Mouse (Mus musculus) fibroblast of lung, adult 2 months (primary cell): Measurements from ENCODE around the gene Tmem11.
"Not testable (repeated sequence)": the region's sequence is repeated elsewhere in the genome, so short reads cannot be mapped to it uniquely, and the experiment has no call there.

Source experiments
- DNase-seq: peaks from one replicate; pipeline ENCODE4 v3.0.0-alpha.2; 2011; ENCODE audit warnings: low read depth

The Tmem11 gene

DNA sequence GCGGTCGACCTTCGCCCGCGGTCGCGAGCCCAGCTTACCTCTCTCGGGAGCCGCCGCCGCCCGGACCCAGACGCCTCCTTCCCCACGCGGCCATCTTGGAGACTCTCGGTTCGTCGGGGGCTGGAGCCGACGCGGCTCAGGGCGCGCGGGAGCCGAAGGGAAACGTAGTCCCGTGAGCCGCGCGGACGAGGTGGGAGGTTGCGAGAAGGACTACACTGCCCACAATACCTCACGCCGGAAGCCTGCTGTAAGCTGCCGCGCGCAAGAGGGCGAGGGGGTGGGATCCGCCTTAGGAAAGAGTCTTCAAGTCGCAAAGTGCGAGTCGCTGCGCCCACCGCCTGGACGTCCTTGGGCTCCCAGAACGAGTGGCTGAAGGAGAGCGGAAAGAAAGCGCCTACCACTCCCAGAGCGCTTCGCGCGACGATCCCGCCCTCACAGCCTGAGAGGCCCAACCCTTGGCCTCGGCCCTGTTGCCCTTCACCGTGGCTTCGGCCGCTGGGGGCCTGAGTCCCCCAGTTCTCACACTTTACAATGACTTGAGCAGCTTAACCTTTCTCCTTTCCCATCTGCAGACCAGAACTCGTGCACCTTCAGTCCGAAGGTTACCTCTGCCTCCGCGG, at the start of gene Tmem11:
TSS of gene Tmem11 (minus strand) at position 598 of the 620 bp plus-strand sequence.
- peak; percentile 93 for DNase-seq

- DNase-seq, result peak; percentile 90
Measured at GRCm38 (mm10) chr11:60927264-60927663, 48.2 kb upstream of the Tmem11 start.

GRCm38 (mm10) chr11:60924981-60925380, 45.9 kb upstream of the Tmem11 start:
- DNase-seq, result no peak

GRCm38 (mm10) chr11:60924498-60924897, 45.4 kb upstream of the Tmem11 start:
- no peak for DNase-seq

- no peak for DNase-seq
Measured at GRCm38 (mm10) chr11:60922964-60923363, 43.9 kb upstream of the Tmem11 start.

- no peak for DNase-seq
Measured at GRCm38 (mm10) chr11:60922195-60922594, 43.1 kb upstream of the Tmem11 start.

- DNase-seq, result no peak
Measured at GRCm38 (mm10) chr11:60920021-60920420, 40.9 kb upstream of the Tmem11 start.

- DNase-seq, result no peak
Measured at GRCm38 (mm10) chr11:60915201-60915600, 36.1 kb upstream of the Tmem11 start.

DNA sequence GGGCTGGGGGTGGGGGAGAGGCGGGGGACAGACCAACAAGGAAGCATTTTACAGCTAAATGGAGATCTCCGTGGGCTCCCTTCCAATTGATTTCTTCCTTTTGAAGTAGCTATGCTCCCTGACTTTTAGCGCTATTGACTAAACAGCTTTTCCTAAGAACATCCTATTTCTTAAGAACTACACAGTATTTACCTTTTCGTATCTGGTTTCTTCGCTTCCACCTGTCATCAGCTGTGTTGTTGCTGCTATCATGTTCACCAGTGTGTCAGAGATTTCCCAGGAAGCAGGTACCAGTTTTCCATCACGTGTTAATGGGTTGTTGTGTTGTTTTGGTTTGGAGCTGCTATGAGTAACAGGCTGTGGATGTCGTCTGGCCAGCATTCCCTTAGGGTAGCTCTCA, 35.4 kb upstream of the Tmem11 start, which contains the start of gene Natd1:
TSS of gene Natd1 (minus strand) at position 260 of the 400 bp plus-strand sequence.
- DNase-seq, result no peak

GRCm38 (mm10) chr11:60913301-60914196, 34.5 kb upstream of the Tmem11 start:
- no peak for DNase-seq

GRCm38 (mm10) chr11:60912525-60912973, 33.5 kb upstream of the Tmem11 start:
- DNase-seq, result no peak

- no peak for DNase-seq
Measured at GRCm38 (mm10) chr11:60909626-60910025, 30.6 kb upstream of the Tmem11 start.

DNA sequence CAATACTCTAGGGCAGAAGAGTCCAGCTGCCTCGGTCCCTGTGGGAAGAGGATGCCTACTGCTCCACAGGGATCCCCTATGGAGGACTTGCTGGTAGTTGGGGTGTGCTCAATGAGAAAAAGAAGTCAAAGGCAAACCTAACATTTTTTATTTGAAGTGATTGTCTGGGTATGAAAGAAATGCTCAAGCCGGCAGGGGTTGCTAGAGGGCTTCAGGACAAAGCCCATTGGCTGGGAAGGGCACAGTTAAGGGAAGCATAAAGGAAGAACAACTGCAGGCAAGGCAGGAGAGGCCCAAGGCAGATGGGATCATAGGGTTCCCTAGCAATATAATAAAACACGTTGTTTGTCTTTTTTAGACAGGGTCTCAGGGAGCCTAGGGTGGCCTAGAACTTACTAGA, 29.0 kb upstream of the Tmem11 start:
- no peak for DNase-seq

DNA sequence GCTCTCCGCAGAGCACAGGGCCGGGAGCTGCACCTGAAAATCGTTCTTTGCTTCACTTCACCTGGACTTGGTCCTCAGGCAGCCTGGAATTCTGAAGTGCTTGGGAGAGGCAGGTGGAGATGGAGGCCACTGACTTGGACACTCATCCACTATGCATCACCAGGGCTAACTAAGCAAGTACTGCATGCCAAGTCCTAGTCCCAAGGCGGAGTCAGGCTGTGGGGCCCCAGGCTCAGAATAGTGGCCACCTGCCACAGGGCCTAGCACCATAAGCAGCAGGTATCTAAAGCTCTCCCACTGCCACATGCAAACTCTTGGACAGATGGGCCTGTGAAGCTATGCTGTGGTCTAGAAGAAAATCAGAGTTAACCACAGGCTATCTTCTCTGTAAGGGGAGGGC, 27.4 kb upstream of the Tmem11 start:
- DNase-seq, result no peak

DNA sequence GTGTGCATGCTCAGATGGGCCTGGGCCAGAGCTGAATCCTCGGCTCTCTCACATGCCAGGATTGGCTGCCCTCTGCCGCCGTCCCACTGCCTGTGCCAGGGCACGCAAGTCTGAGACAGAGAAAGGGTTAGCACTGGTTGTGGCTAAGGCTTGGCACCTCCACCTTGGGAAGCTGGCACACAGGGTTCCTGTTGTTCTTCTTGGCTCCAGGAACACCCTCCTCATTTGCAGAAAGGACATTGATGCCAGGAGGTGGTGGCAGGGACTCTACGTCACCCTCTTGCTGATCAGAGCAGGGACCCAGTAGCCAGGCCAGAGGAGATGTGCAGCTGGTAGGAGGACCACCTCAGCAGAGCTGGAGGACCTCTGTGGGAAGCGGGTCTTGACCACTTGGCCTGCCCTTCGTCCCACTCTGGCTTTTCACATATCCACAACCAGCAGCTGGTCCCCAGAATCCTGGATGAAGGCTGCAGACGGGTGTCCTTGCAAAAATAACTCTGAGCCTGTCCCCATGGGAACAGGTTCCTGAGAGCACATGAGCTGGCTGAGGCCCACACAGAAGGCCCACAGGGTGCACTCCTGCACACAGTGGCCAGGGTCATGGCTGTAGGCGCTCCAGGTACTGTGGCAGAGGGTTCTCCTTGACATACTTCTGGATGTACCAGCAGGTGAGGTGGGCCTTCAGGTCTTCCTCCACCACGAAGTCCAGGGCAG, 26.5 kb upstream of the Tmem11 start:
- no peak for DNase-seq

DNA sequence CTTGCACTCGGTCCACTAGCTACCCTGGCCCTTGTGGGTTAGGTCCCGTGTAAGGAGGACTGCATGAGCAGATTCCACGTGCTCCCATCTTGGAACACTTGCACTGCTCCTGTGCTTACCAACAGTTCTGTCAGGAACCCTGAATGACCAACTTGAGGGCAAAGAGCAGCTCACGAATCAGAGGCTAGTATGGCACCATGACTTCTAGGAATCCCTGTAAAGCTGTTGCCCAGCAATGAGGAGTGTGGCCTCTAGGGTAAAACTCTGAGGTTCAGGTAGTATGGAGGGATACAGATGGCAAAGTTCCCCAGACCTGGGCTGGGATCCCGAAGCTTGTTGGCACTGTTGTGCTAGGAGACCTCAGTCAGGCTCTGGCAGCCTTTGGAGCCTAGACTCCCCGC, 24.6 kb upstream of the Tmem11 start:
- no peak for DNase-seq

- no peak for DNase-seq
Measured at GRCm38 (mm10) chr11:60902486-60902885, 23.4 kb upstream of the Tmem11 start.

DNA sequence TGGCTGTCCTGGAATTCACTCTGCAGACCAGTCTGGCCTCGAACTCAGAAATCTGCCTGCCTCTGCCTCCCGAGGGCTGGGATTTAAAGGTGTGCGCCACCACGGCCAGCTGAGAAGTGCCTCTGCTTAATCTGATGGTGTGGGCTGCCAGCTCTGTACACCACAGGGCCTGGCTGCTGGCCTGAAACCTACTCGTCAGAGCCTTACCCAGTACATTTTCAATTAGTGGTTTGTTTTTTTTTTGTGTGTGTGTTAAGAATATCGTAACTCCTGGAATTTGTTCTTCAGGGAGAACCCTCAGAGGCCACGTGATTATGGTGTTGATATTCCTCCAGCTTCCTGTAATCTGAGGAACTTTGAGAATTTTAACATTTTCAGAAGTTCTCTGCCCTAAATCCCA, 22.9 kb upstream of the Tmem11 start:
- DNase-seq, result peak; percentile 65

DNA sequence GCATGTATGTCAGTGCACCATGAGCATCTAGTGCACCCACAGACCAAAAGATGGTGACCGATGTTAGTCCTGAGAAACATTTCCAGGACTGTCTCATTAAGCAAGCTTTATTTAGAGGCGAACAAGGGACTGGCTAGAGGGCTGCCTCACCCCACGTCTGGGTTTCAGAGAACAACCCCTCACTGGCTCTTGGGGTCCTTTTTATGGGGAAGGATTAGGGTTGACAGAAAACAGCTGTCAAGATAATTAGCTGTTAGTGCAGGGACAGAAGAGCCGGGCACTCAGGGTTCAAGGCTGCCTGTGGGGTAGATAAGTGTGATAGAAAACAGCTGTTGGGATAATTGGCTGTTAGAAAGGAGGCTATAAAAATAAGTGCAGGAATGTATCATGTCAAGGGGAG, 16.8 kb upstream of the Tmem11 start:
- no peak for DNase-seq

DNA sequence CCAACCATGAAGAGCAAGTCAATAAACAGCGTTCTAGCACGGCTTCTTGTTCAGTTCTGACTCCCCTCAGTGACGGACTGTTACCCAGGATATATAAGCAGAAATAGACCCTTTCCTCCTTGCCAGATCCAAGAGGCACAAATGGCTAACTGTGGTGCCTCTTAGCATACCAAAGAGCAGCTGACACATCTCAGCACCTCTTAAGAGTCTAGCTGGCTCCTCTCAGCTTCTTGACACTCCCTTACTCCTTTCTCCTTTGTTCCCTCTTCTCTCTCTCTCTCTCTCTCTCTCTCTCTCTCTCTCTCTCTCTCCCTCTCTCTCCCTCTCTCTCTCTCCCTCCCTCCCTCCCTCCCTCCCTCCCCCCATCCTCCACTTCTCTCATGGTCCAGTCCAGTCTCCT, 11.7 kb upstream of the Tmem11 start:
- DNase-seq, result no peak

DNA sequence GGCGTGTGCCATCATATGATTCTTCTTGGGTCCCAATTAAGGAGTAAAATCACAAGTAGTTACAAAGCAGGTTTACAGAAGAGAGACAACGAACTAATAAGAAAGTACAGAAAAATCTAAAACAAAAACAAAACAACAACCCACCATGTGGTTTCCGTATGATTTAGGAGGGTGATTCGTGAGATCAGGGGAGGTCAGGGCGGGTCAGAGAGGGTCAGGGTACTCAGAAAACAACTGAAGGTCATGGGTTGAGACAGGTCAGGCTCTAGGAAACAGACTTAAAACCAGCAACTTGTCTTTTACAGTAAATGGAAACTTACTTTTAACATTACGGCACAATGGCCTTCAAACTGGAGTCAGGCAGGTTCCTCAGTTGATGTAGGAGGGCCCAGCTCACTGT, 11.2 kb upstream of the Tmem11 start:
- DNase-seq, result no peak

DNA sequence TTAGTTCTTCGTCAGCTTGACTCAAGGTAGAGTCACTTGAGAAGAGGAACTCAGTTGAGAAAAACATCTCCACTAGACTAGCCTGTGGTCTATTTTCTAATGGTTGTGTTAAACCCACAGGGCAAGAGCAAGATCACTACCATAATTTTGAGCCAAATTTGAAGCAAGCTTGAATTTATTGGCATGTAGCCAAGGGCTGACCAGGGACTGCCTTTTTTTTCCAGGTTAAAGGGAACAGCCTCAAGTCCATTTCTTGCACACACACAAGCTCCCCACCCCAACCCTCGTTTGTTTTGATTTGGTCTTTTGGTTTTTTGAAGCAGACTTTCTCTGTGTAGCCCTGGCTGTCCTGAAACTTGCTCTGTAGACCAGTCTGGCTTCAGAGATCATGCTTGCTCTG, 10.8 kb upstream of the Tmem11 start:
- DNase-seq, result no peak

GRCm38 (mm10) chr11:60886986-60887385, 7.9 kb upstream of the Tmem11 start:
- DNase-seq, result not testable (repeated sequence)
